Mouse (Mus musculus) activated CD4-positive, CD25-positive, alpha-beta regulatory T cell, adult 4 months (primary cell): Measurements from ENCODE around the gene Cab39l. TPM values are rescaled to one million over a fixed set of nuclear protein-coding genes. Genes with fewer than 3 reads are reported as not detected.

Experiments used
- ATAC-seq: one replicate; pipeline ENCODE4 v1.8.0; 2017
- polyA plus RNA-seq, 2 experiments: library from polyadenylated mRNA; unstranded; fragments of 100-300 nt; shearing (Covaris generic); gene quantifications; one replicate each; pipeline ENCODE4 v1.2.1; 2017

Gene Cab39l
- polyA plus RNA-seq, 2 experiments from 2014 or later = 70.3 to 84.5 TPM

- ATAC-seq = no peak
Measured at GRCm38 (mm10) chr14:59513922-59514444, 73.2 kb downstream of the Cab39l start.

GRCm38 (mm10) chr14:59525843-59526242 is 85.1 kb downstream of the Cab39l start:
- ATAC-seq = no peak

- ATAC-seq = no peak
Measured at GRCm38 (mm10) chr14:59530801-59531200, 90.0 kb downstream of the Cab39l start.

DNA sequence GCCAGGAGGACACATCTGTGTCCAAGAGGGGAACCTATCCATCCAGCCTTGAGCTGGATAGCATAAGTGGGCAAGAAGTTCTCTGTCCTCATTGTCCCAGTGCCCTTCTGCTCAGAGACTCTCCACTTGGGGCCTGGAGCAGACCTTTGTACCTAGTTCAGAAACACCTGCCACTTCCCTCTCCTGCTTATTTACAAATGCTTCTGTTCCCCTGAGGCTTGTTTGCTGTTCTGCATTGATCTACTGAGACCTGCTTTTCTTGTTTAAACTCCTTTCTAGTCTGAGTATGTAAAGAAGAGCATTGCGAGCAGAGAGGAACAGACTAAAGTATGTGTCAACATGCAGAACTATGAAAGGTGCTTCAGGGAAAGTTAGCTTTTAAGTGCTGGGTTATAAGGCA is 92.2 kb downstream of the Cab39l start:
- no peak for ATAC-seq

- ATAC-seq = no peak
Measured at GRCm38 (mm10) chr14:59533908-59534307, 93.1 kb downstream of the Cab39l start.

GRCm38 (mm10) chr14:59537829-59538432 is 97.2 kb downstream of the Cab39l start:
- ATAC-seq = no peak

DNA sequence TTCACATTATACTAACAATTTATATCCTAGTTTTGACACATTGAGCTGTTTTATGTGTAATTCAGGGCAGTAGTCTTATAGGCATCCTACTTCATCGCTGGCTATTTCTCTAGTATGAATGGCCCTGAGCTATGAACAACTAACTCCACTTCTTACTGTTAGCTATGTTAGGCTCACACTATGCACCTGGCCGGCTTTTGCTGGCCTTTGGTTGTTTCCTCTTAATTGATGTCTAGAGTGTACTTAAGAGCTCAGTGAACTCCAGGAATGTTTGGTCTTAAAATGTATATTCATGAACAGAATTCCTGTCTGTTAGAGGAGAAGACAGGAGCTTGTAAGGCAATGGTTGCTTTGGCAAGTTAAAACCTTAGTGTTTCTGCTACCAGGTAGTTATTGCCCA is 99.5 kb downstream of the Cab39l start:
- ATAC-seq = no peak

- ATAC-seq = no peak
Measured at GRCm38 (mm10) chr14:59540761-59541160, 100.0 kb downstream of the Cab39l start.

GRCm38 (mm10) chr14:59543158-59543826 is 102.5 kb downstream of the Cab39l start:
- ATAC-seq = no peak

- ATAC-seq = no peak
Measured at GRCm38 (mm10) chr14:59543956-59544355, 103.2 kb downstream of the Cab39l start.

- no peak for ATAC-seq
Measured at GRCm38 (mm10) chr14:59546162-59546880, 105.5 kb downstream of the Cab39l start.

DNA sequence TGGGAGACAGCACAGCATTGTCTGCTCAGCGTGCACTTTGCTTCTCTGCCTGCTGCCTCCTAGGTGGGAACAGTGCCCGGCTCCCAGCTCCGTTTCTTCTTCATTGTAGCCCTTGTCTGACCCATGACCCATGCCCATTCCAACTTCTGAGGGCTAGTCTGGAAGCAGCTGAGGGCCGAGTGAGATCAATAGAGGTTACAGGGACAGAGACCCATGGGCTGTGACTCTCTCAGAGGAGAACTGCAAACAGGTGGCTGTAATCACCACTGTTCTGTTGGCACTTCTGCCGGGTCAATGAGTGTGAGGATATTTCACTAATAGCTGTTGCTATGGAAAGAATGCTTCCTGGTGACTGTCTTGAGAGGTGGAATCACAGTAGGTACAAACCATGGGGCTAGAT is 106.8 kb downstream of the Cab39l start:
- ATAC-seq = no peak

- ATAC-seq = no peak
Measured at GRCm38 (mm10) chr14:59548532-59548931, 107.8 kb downstream of the Cab39l start.

GRCm38 (mm10) chr14:59549106-59549505 is 108.3 kb downstream of the Cab39l start:
- no peak for ATAC-seq

DNA sequence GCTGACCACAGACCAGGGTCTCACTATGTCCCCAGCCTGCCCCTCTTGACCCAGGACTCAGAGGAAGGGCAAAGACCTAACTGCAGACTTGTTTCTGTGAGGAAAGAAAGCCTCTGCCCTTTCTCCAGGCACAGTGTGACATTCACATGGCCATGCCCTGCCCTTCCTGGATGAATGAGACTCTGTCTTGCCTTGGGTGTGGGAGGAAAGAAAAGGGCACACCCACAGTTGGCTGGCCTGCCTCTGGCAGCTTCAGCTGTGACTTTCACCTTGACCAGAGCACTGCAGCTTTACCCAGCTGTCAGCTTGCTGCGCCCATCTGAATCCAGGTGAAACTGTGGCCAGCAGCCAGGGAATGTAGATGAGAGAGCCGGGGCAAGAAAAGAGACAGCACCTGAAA is 110.1 kb downstream of the Cab39l start:
- no peak for ATAC-seq

GRCm38 (mm10) chr14:59551956-59552355 is 111.2 kb downstream of the Cab39l start:
- no peak for ATAC-seq

DNA sequence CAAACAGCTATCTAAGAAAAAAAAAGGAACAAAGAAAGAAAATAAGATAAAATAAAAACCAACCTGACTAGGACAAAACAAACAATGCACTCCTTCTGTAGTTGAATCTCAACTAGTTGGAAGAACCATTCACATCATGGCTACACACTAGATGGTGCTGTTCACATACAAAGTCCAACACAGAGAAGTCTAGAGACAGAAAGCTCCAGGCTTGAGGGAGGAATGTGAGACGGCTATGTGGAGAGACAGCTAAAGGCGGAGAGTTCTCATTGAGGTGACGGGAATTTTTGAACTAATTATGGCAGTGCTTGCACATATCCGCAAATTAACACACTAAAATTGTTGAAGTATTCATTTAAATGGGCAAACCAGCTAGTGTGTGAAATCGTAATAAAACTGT is 113.3 kb downstream of the Cab39l start:
- no peak for ATAC-seq

GRCm38 (mm10) chr14:59555018-59555417 is 114.2 kb downstream of the Cab39l start:
- peak; percentile 36 for ATAC-seq

- ATAC-seq = peak; percentile 51
Measured at GRCm38 (mm10) chr14:59555928-59556531, 115.3 kb downstream of the Cab39l start.

GRCm38 (mm10) chr14:59557071-59557470 is 116.3 kb downstream of the Cab39l start:
- ATAC-seq = no peak

GRCm38 (mm10) chr14:59557886-59558285 is 117.1 kb downstream of the Cab39l start:
- no peak for ATAC-seq

- ATAC-seq = no peak
Measured at GRCm38 (mm10) chr14:59566756-59567155, 126.0 kb downstream of the Cab39l start.

DNA sequence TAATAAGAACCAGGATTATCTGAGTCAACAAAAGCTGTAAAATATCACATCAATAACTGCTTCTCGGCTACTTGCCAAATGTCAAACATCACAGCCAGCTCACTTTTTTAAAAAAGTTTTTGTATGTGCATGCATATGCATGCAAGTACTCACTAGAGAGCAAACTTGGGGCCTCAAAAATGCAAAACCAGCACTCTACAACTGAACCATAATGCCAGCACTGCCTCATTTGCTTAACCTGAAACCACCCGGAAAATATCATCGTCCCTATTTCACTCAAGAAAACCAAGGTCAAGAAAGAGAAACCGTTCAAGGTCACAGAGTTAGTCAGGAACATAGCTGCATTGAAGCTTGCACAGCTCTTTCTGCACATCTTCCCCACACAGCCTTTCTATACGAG is 135.6 kb downstream of the Cab39l start:
- ATAC-seq = no peak
